Mouse (Mus musculus) hindbrain, embryonic 11.5 days (tissue): ENCODE data around the gene Pld2. TPM values are rescaled to one million over a fixed set of nuclear protein-coding genes. Genes with fewer than 3 reads are reported as not detected.

Source experiments
- ATAC-seq: fragments of 200-750 bp; cut with Nextera tagmentation; 2 replicates; pipeline ENCODE4 v1.8.0; 2017; ENCODE audit warnings: mild to moderate bottlenecking, moderate TSS enrichment, moderate library complexity; ENCODE audit not compliant: low FRiP score
- DNase-seq: peaks from one replicate; pipeline ENCODE4 v3.0.0-alpha.2; 2015; ENCODE audit warnings: low spot score
- H3K27ac ChIP-seq: fragments of 300-500 bp; sonication (generic); 2 replicates; pipeline ENCODE4 v1.5.1; 2014; ENCODE audit warnings: mild to moderate bottlenecking, low read depth, low read length
- H3K27me3 ChIP-seq: fragments of 300-500 bp; sonication (generic); 2 replicates; pipeline ENCODE4 v1.6.1; 2014; ENCODE audit warnings: mild to moderate bottlenecking, low read length, moderate library complexity, mixed read lengths; ENCODE audit not compliant: control insufficient read depth, insufficient read depth
- H3K36me3 ChIP-seq: fragments of 300-500 bp; sonication (generic); 2 replicates; pipeline ENCODE4 v1.6.1; 2014; ENCODE audit warnings: mild to moderate bottlenecking, low read length, moderate library complexity, mixed read lengths; ENCODE audit not compliant: control insufficient read depth, insufficient read depth
- H3K4me1 ChIP-seq: fragments of 300-500 bp; sonication (generic); replicated peaks from 2 replicates; pipeline ENCODE4 v1.6.1; 2014; ENCODE audit warnings: low read length, mixed read lengths; ENCODE audit not compliant: control insufficient read depth, insufficient read depth
- H3K4me2 ChIP-seq: fragments of 300-500 bp; sonication (generic); replicated peaks from 2 replicates; pipeline ENCODE4 v1.6.1; 2014; ENCODE audit warnings: mild to moderate bottlenecking, low read depth, low read length
- H3K4me3 ChIP-seq: fragments of 300-500 bp; sonication (generic); 2 replicates; pipeline ENCODE4 v1.5.1; 2014; ENCODE audit warnings: low read depth, low read length
- H3K9ac ChIP-seq: fragments of 300-500 bp; sonication (generic); 2 replicates; pipeline ENCODE4 v1.6.1; 2014; ENCODE audit warnings: low read depth, low read length
- H3K9me3 ChIP-seq: fragments of 300-500 bp; sonication (generic); 2 replicates; pipeline ENCODE4 v1.6.1; 2016; ENCODE audit warnings: low read length; ENCODE audit not compliant: control insufficient read depth
- WGBS: fragments of 180-500 bp; shearing (Covaris S2); extraction: QIAGEN DNeasy Blood & Tissue Kit; methylation state at CpG from one replicate; pipeline ENCODE4 v1.1.7; 2014; 5-methylcytosine and 5-hydroxymethylcytosine counted together
- polyA plus RNA-seq: library from polyadenylated mRNA; unstranded; fragments of >200 nt; fragmentation: Nextera tagmentation; extraction: Ambion mirVana; gene quantifications from 2 replicates; pipeline ENCODE4 v1.2.1, GENCODE M21; 2014

The Pld2 gene
- polyA plus RNA-seq, 1 experiment from 2014 or later = 2.5 TPM

- ATAC-seq (no peak), DNase-seq (peak; percentile 86)
- no peak overlapping the region for H3K27ac ChIP-seq
- WGBS = 68% methylated on average over 14 of the region's 14 CpGs
- no peak overlapping the region for H3K4me2 ChIP-seq
- peaks cover 11% of the 10 kb centered on the region; the same call in 1 of the 2 replicates for H3K36me3 ChIP-seq
- no peaks in the 10 kb centered on the region for H3K4me1 ChIP-seq
- no peak overlapping the region for H3K4me3 ChIP-seq
- no peaks in the 10 kb centered on the region for H3K9me3 ChIP-seq
- no peak overlapping the region for H3K9ac ChIP-seq
- no peaks in the 10 kb centered on the region for H3K27me3 ChIP-seq
Measured at GRCm38 (mm10) chr11:70605024-70605566, 65.2 kb downstream of the Pld2 start.

GRCm38 (mm10) chr11:70606717-70607116 is 66.9 kb downstream of the Pld2 start:
- Histone ChIP-seq H3K4me1 (no peaks in the 10 kb centered on the region), H3K9me3 (no peaks in the 10 kb centered on the region), H3K27me3 (no peaks in the 10 kb centered on the region), H3K36me3 (peaks cover 13% of the 10 kb centered on the region; the same call in 1 of the 2 replicates), H3K27ac (no peak overlapping the region), H3K9ac (no peak overlapping the region), H3K4me3 (no peak overlapping the region), H3K4me2 (no peak overlapping the region)
- no peak for ATAC-seq
- no peak for DNase-seq
- WGBS = 76% methylated on average over 12 of the region's 12 CpGs

GRCm38 (mm10) chr11:70607611-70608010 is 67.7 kb downstream of the Pld2 start:
- H3K9ac ChIP-seq = no peak overlapping the region
- H3K4me2 ChIP-seq = no peak overlapping the region
- no peaks in the 10 kb centered on the region for H3K4me1 ChIP-seq
- H3K4me3 ChIP-seq = no peak overlapping the region
- no peak for DNase-seq
- no peak overlapping the region for H3K27ac ChIP-seq
- H3K27me3 ChIP-seq = no peaks in the 10 kb centered on the region
- 91% methylated on average over 9 of the region's 9 CpGs for WGBS
- ATAC-seq = no peak
- H3K9me3 ChIP-seq = no peaks in the 10 kb centered on the region
- H3K36me3 ChIP-seq = peaks cover 13% of the 10 kb centered on the region; the same call in 1 of the 2 replicates

Other genes starting within 250 kb of the Pld2 start
- not detected in 2 replicates for gene Alox12e, start 217.4 kb upstream of the Pld2 start, polyA plus RNA-seq
- 0.18 TPM in 1 of 2 replicates, not detected in the other for gene Alox15, start 188.0 kb upstream of the Pld2 start, polyA plus RNA-seq
- 31.0 and 32.0 TPM in 2 replicates for gene Pelp1, start 130.0 kb upstream of the Pld2 start, polyA plus RNA-seq
- 27.8 and 38.1 TPM in 2 replicates for gene Arrb2, start 107.4 kb upstream of the Pld2 start, polyA plus RNA-seq
- 40.2 and 42.0 TPM in 2 replicates for gene Med11, start 88.1 kb upstream of the Pld2 start, polyA plus RNA-seq
- gene Zmynd15, start 80.6 kb upstream of the Pld2 start, polyA plus RNA-seq = 0.22 and 0.43 TPM in 2 replicates
- 0.42 and 1.2 TPM in 2 replicates for gene Cxcl16, start 80.1 kb upstream of the Pld2 start, polyA plus RNA-seq
- 0.45 TPM in 1 of 2 replicates, not detected in the other for gene Tm4sf5, start 34.8 kb upstream of the Pld2 start, polyA plus RNA-seq
- 0.36 TPM in 1 of 2 replicates, not detected in the other for gene Vmo1, start 25.4 kb upstream of the Pld2 start, polyA plus RNA-seq
- 0.14 and 0.45 TPM in 2 replicates for gene Gltpd2, start 20.9 kb upstream of the Pld2 start, polyA plus RNA-seq
- 895 and 918 TPM in 2 replicates for gene Psmb6, start 14.7 kb upstream of the Pld2 start, polyA plus RNA-seq
- gene Gm40193, start 7.1 kb upstream of the Pld2 start, polyA plus RNA-seq = not detected in 2 replicates
- 11.9 and 17.6 TPM in 2 replicates for gene Mink1, start 22.8 kb downstream of the Pld2 start, polyA plus RNA-seq
- gene 4930544D05Rik, start 75.8 kb downstream of the Pld2 start, polyA plus RNA-seq = not detected in 2 replicates
- not detected in 2 replicates for gene Chrne, start 79.2 kb downstream of the Pld2 start, polyA plus RNA-seq
- 0.64 and 1.2 TPM in 2 replicates for gene Gp1ba, start 99.1 kb downstream of the Pld2 start, polyA plus RNA-seq
- 86.6 and 94.3 TPM in 2 replicates for gene Rnf167, start 107.2 kb downstream of the Pld2 start, polyA plus RNA-seq
- gene Slc25a11, start 107.4 kb downstream of the Pld2 start, polyA plus RNA-seq = 138 and 145 TPM in 2 replicates
- gene Pfn1, start 114.6 kb downstream of the Pld2 start, polyA plus RNA-seq = 1,409 and 1,523 TPM in 2 replicates
- 23.2 and 26.2 TPM in 2 replicates for gene Eno3, start 117.1 kb downstream of the Pld2 start, polyA plus RNA-seq
- 151 and 176 TPM in 2 replicates for gene Spag7, start 129.4 kb downstream of the Pld2 start, polyA plus RNA-seq
- gene Camta2, start 148.0 kb downstream of the Pld2 start, polyA plus RNA-seq = 8.2 and 9.2 TPM in 2 replicates
- gene Inca1, start 160.1 kb downstream of the Pld2 start, polyA plus RNA-seq = 0.63 and 1.9 TPM in 2 replicates
- 5.9 and 6.0 TPM in 2 replicates for gene Kif1c, start 160.5 kb downstream of the Pld2 start, polyA plus RNA-seq
- gene Zfp3, start 224.1 kb downstream of the Pld2 start, polyA plus RNA-seq = 9.0 and 11.1 TPM in 2 replicates